Mouse (Mus musculus) ES-CJ7 (cell line): ENCODE results near the gene Dna2.

Experiments
- DNase-seq: peaks from one replicate; pipeline ENCODE4 v3.0.0; 2011; ENCODE audit warnings: low read depth, low spot score

The Dna2 gene

GRCm38 (mm10) chr10:62980039-62980954 lies 33.5 kb downstream of the Dna2 start, which contains the start of gene Rufy2:
Rufy2 (plus strand) TSS chr10:62980223.
- DNase-seq, result peak; percentile 77

GRCm38 (mm10) chr10:62984072-62984471 lies 37.2 kb downstream of the Dna2 start:
- DNase-seq, result no peak

GRCm38 (mm10) chr10:62984495-62984894 lies 37.7 kb downstream of the Dna2 start:
- DNase-seq, result no peak

DNA sequence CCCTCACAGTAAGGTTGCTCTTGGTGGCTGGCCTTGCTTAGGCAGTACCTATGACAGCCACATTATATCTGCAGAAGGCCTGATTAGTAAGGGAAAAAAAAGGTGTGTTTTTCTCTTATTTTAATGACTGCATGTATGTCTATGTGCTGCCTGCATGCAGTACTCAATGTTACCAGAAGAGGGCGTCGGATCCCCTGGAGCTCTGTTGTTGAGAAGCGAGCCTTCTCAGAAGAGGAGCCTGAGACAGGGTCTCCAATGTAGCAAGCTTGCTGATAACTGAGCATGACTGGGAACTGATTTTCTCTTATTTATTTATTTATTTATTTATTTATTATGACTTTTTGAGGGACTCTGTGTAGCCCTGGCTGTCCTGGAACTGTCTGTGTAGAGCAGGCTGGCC lies 40.5 kb downstream of the Dna2 start:
- DNase-seq, result peak; percentile 84

DNA sequence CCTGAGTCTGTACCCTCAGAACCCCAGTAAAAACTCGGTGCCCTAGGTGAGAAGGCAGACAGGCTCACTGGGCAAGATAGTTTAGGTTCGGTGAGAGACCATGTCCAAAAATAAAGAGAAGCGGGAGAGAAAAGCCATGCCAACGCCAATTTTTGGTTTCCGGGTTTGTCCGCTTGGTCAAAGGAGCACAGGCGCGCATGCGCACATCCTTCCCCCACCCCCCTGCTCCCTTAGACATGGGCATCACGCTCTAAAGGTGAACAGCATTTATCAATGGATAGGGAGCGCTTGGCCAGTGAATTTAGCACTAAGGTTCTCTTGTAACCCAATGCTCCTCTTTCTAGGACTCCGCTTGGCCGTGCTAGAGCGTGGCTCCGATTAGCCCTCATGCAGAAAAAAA lies 43.8 kb downstream of the Dna2 start:
- peak; percentile 45 for DNase-seq

GRCm38 (mm10) chr10:62993991-62994390 lies 47.2 kb downstream of the Dna2 start:
- DNase-seq, result peak; percentile 59

DNA sequence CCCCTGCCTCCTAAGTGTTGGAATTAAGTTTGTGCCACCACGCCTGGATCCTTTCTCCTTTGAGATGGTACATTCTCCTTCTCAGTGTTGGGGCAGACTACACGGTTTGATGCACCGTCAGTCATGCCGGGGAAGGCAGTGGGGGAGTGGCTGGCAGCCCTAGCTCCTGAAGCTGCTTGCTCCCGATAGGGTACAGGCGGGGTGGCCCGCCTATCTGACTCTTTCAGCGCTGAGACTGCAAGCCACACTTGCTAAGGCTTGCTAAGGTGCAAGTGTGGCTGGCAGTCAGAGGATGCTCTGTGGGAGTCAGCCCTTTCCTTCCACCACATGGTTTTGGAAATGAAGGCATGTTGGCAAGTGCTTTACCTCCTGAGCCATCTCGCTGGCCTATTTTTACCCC lies 53.8 kb downstream of the Dna2 start:
- DNase-seq, result no peak

- no peak for DNase-seq
Measured at GRCm38 (mm10) chr10:63003252-63003651, 56.4 kb downstream of the Dna2 start.

DNA sequence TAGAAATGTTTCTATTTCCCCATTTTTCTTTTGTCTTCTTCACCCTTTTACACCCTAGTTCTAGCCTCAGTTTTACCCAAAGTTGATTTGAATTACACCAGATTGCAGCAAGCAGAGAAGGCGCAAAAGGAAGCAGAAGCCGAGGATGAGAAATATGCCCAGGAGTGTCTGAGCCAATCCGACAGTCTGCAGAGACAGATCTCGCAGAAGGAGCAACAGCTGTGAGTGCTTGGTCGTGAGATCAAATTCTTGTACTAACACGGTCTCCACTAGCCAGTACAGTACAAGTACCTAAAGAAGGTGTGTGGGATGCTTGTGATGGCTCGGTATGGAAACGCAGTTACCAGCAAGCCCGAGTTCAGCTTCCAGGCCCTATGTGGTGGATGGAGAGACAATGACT lies 57.7 kb downstream of the Dna2 start:
- DNase-seq, result no peak

DNA sequence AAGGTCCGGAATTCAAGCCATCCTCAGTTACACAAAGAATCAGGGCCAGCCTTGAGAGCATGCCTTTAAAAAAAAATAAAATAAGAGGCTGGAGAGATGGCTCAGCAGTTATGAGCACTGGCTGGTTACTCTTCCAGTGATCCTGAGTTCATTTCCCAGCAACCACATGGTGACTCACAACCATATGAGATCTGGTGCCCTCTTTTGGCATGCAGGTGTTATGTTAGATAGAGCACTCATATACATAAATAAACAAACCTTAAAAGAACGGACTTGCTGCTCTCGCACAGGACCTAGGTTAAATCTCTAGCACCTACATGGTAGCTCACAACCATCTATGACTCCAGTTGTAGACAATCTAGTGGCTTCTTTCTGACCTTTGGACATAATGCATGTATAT lies 61.4 kb downstream of the Dna2 start:
- no peak for DNase-seq

GRCm38 (mm10) chr10:63010268-63010667 lies 63.4 kb downstream of the Dna2 start:
- no peak for DNase-seq

GRCm38 (mm10) chr10:63011556-63011955 lies 64.7 kb downstream of the Dna2 start:
- DNase-seq, result no peak

DNA sequence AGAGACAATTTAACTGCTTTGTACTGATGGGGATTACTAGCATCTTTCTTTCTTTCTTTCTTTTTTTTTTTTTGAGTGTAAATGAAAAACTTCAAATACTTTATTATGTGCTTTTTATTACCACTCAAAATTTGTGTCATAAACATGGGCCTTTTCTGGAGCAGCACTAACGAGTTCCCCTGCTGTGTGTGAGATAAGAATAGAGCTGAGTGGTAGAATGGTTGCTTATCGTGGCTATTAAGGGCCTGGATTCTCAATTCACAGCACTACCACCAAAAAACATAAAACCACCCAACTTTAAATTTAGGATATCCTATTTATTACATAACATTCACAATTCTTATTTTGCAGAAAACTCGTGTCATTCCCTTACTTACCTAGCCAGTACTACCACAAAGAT lies 66.7 kb downstream of the Dna2 start:
- DNase-seq, result no peak

DNA sequence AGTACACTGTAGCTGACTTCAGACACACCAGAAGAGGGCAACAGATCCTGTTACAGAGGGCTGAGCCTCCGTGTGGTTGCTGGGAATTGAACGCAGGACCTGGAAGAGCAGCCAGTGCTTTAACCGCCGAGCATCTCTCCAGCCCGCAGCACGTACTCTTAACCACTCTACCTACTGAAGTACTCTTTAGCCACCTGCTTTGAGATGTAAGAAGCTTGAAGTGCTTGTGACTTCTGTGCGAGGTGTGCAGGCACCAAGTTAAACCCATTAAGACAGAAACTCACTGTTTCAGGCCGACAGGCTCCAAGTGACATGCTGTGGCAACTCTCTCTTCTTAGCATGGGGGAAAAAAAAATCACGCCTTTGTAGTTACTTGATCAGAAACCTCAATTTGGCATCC lies 67.3 kb downstream of the Dna2 start:
- no peak for DNase-seq

GRCm38 (mm10) chr10:63019304-63019703 lies 72.5 kb downstream of the Dna2 start:
- no peak for DNase-seq

GRCm38 (mm10) chr10:63021702-63022101 lies 74.9 kb downstream of the Dna2 start:
- DNase-seq, result no peak

GRCm38 (mm10) chr10:63022541-63023120 lies 75.8 kb downstream of the Dna2 start:
- DNase-seq, result no peak

DNA sequence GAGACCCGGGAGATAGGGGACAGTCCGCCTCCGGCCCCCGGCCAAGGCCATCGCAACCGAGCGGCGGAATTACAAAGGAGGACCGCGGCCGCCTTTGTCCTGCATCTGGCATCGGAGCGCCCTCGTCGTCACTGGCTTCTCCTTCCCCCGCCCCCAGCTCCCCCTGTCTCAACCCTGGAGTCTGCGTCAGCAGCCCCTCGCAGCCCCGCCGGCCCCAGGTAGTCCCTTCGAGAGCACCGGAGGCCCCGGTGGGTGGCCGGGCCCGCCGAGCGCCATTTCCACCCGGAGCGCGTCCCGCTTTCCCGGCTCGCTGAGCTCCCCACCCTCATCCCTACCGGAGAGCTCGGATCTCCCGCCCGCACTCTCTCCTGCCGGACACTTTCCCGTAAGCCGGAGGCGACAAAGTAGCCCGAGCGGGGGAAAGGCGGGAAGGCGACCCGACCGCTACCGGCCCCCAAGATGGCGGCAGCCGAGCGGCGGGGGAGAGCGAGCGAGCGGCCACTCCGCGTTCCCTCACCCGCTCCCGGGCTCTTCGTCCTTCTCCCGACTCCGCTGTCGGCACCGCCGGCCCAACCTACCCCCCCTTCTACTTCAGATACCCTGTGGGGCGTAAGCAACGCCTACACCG lies 76.4 kb downstream of the Dna2 start:
- DNase-seq, result peak; percentile 30
